Mouse (Mus musculus): ENCODE data around the gene Dnah6. TPM values are rescaled to one million over a fixed set of nuclear protein-coding genes. Genes with fewer than 3 reads are reported as not detected.
A peak's percentile ranks its signal among the peaks of the same experiment; 100 is the strongest.

The Dnah6 gene
- total and polyA plus RNA-seq, 3 experiments = 0.05 to 0.27 (median 0.07) TPM

GRCm38 (mm10) chr6:73018725-73019280 lies 202.6 kb downstream of the Dnah6 start:
- no peak overlapping the region for H3K9ac ChIP-seq (ENCODE audit: low read depth, low read length)
- intact Hi-C loops (cut with DNase I) = no loop called here
- no peaks in the 10 kb centered on the region for H3K79me2 ChIP-seq (replicated peaks; ENCODE audit: control insufficient read depth, insufficient read depth, low read length)
- H3K27ac ChIP-seq = no peak overlapping the region
- H3K4me3 ChIP-seq = no peak overlapping the region
- H3K36me3 ChIP-seq (ENCODE audit: control insufficient read depth, insufficient read depth, low read length) = no peaks in the 10 kb centered on the region
- DNase-seq = no peak
- no peaks in the 10 kb centered on the region for H3K27me3 ChIP-seq (ENCODE audit: control insufficient read depth, insufficient read depth, low read length)
- no peaks in the 10 kb centered on the region for H3K4me1 ChIP-seq (ENCODE audit: control insufficient read depth, insufficient read depth, low read length)
- 76% methylated on average over 10 of the region's 10 CpGs for WGBS
- TF ChIP-seq EP300 (IDR thresholded peaks at IDR 0.05; ENCODE audit: insufficient read depth, low read depth, low read length) = no peak
- TF ChIP-seq POLR2A (IDR thresholded peaks at IDR 0.05; ENCODE audit: insufficient read depth, low read depth, low read length) = no peak
- TF ChIP-seq CTCF (IDR thresholded peaks at IDR 0.05) = no peak

GRCm38 (mm10) chr6:73014317-73015160 lies 206.9 kb downstream of the Dnah6 start:
- no peak overlapping the region for H3K4me3 ChIP-seq
- no peak for TF ChIP-seq POLR2A (IDR thresholded peaks at IDR 0.05; ENCODE audit: insufficient read depth, low read depth, low read length)
- no peak for TF ChIP-seq CTCF (IDR thresholded peaks at IDR 0.05)
- no peak for TF ChIP-seq EP300 (IDR thresholded peaks at IDR 0.05; ENCODE audit: insufficient read depth, low read depth, low read length)
- intact Hi-C loops (cut with DNase I) = no loop called here
- no peaks in the 10 kb centered on the region for H3K36me3 ChIP-seq (ENCODE audit: control insufficient read depth, insufficient read depth, low read length)
- 59% methylated on average over 13 of the region's 13 CpGs for WGBS
- H3K27me3 ChIP-seq (ENCODE audit: control insufficient read depth, insufficient read depth, low read length) = no peaks in the 10 kb centered on the region
- H3K27ac ChIP-seq = no peak overlapping the region
- H3K4me1 ChIP-seq (ENCODE audit: control insufficient read depth, insufficient read depth, low read length) = no peaks in the 10 kb centered on the region
- no peak overlapping the region for H3K9ac ChIP-seq (ENCODE audit: low read depth, low read length)
- DNase-seq = no peak
- H3K79me2 ChIP-seq (replicated peaks; ENCODE audit: control insufficient read depth, insufficient read depth, low read length) = no peaks in the 10 kb centered on the region

GRCm38 (mm10) chr6:73012931-73013330 lies 208.5 kb downstream of the Dnah6 start:
- no peak overlapping the region for H3K27ac ChIP-seq
- no peak for DNase-seq
- no peak overlapping the region for H3K4me3 ChIP-seq
- no peak overlapping the region for H3K9ac ChIP-seq (ENCODE audit: low read depth, low read length)
- no peaks in the 10 kb centered on the region for H3K79me2 ChIP-seq (replicated peaks; ENCODE audit: control insufficient read depth, insufficient read depth, low read length)
- H3K36me3 ChIP-seq (ENCODE audit: control insufficient read depth, insufficient read depth, low read length) = no peaks in the 10 kb centered on the region
- TF ChIP-seq EP300 (IDR thresholded peaks at IDR 0.05; ENCODE audit: insufficient read depth, low read depth, low read length) (no peak), POLR2A (IDR thresholded peaks at IDR 0.05; ENCODE audit: insufficient read depth, low read depth, low read length) (no peak), CTCF (IDR thresholded peaks at IDR 0.05) (no peak)
- H3K27me3 ChIP-seq (ENCODE audit: control insufficient read depth, insufficient read depth, low read length) = no peaks in the 10 kb centered on the region
- H3K4me1 ChIP-seq (ENCODE audit: control insufficient read depth, insufficient read depth, low read length) = no peaks in the 10 kb centered on the region
- intact Hi-C loops (cut with DNase I) = no loop called here
- WGBS = 88% methylated on average over 8 of the region's 8 CpGs

GRCm38 (mm10) chr6:73011827-73012226 lies 209.6 kb downstream of the Dnah6 start:
- 16% methylated on average over 6 of the region's 6 CpGs for WGBS
- intact Hi-C loops (cut with DNase I) = no loop called here
- no peak overlapping the region for H3K9ac ChIP-seq (ENCODE audit: low read depth, low read length)

DNA sequence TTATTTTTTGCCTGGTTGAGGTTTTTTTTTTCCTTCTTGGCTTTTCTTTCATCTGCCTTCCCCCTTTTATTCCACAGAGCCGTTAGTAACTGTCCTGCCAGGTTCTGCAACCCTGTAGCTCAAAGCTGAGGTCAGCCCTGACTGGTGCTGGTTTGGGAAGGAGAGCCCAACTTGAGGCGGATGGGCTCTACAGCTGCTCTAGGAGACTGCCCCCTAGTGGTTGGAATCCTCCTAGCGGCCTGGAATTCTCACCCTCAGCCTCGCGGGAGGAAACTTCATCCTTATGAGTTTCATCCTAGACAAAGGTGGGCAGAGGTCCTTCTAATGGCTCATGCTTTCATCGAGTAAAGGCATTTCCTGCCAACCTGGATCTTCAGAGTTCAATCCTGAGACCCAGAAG lies 211.4 kb downstream of the Dnah6 start:
- Histone ChIP-seq H3K4me3 (no peak overlapping the region), H3K9ac (ENCODE audit: low read depth, low read length) (no peak overlapping the region), H3K27me3 (ENCODE audit: control insufficient read depth, insufficient read depth, low read length) (no peaks in the 10 kb centered on the region), H3K36me3 (ENCODE audit: control insufficient read depth, insufficient read depth, low read length) (no peaks in the 10 kb centered on the region), H3K4me1 (ENCODE audit: control insufficient read depth, insufficient read depth, low read length) (no peaks in the 10 kb centered on the region), H3K79me2 (replicated peaks; ENCODE audit: control insufficient read depth, insufficient read depth, low read length) (no peaks in the 10 kb centered on the region), H3K27ac (no peak overlapping the region)
- DNase-seq = peak; percentile 74 to 84
- TF ChIP-seq POLR2A (IDR thresholded peaks at IDR 0.05; ENCODE audit: insufficient read depth, low read depth, low read length) (no peak), EP300 (IDR thresholded peaks at IDR 0.05; ENCODE audit: insufficient read depth, low read depth, low read length) (0 out of 2 replicates have a peak, but pooled peaks have one; percentile 33), CTCF (IDR thresholded peaks at IDR 0.05) (peak; percentile 88)
- intact Hi-C loops (cut with DNase I) = loop anchor here (1.0 kb wide), 1 partner anchor 70 kb away; no protein-coding TSS in a partner anchor
- 32% methylated on average over 6 of the region's 6 CpGs for WGBS

More at GRCm38 (mm10) chr6:73011827-73012226, 209.6 kb downstream of the Dnah6 start:
- peak; percentile 26 to 28 for DNase-seq
- no peaks in the 10 kb centered on the region for H3K79me2 ChIP-seq (replicated peaks; ENCODE audit: control insufficient read depth, insufficient read depth, low read length)
- TF ChIP-seq POLR2A (IDR thresholded peaks at IDR 0.05; ENCODE audit: insufficient read depth, low read depth, low read length) = no peak
- TF ChIP-seq CTCF (IDR thresholded peaks at IDR 0.05) = no peak
- TF ChIP-seq EP300 (IDR thresholded peaks at IDR 0.05; ENCODE audit: insufficient read depth, low read depth, low read length) = no peak
- no peaks in the 10 kb centered on the region for H3K4me1 ChIP-seq (ENCODE audit: control insufficient read depth, insufficient read depth, low read length)
- no peak overlapping the region for H3K4me3 ChIP-seq
- H3K27me3 ChIP-seq (ENCODE audit: control insufficient read depth, insufficient read depth, low read length) = no peaks in the 10 kb centered on the region
- H3K27ac ChIP-seq = no peak overlapping the region
- no peaks in the 10 kb centered on the region for H3K36me3 ChIP-seq (ENCODE audit: control insufficient read depth, insufficient read depth, low read length)

DNA sequence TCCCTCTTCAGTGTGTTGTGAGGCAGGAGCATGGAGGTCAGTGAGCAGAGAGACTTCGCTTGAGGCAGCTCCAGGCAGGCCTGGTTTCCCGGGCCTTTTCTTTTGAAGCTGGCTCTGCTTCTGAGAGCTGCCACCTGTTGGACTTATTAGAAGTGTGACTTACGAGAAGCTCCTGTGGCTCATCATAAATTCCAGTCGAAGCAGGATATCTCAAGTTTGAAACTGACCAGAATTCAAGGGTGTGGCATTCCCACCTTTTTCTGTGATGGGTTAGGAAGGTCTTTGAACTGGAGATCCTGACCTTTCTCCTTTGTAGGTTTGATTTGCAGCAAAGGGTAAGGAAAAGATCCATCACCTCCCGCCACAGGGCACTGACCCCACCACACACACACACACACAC lies 217.8 kb downstream of the Dnah6 start:
- H3K4me1 ChIP-seq (ENCODE audit: control insufficient read depth, insufficient read depth, low read length) = no peaks in the 10 kb centered on the region
- no peaks in the 10 kb centered on the region for H3K79me2 ChIP-seq (replicated peaks; ENCODE audit: control insufficient read depth, insufficient read depth, low read length)
- WGBS = 81% methylated on average over 5 of the region's 5 CpGs
- no peak overlapping the region for H3K27ac ChIP-seq
- TF ChIP-seq CTCF (IDR thresholded peaks at IDR 0.05) = no peak
- no peak for DNase-seq
- no peaks in the 10 kb centered on the region for H3K27me3 ChIP-seq (ENCODE audit: control insufficient read depth, insufficient read depth, low read length)
- no peaks in the 10 kb centered on the region for H3K36me3 ChIP-seq (ENCODE audit: control insufficient read depth, insufficient read depth, low read length)
- intact Hi-C loops (cut with DNase I) = no loop called here
- H3K4me3 ChIP-seq = no peak overlapping the region
- no peak overlapping the region for H3K9ac ChIP-seq (ENCODE audit: low read depth, low read length)

All from heart, adult 2 months (tissue).